ENCODE assay signal across 11 mouse cellular contexts in the genomic region with DNA sequence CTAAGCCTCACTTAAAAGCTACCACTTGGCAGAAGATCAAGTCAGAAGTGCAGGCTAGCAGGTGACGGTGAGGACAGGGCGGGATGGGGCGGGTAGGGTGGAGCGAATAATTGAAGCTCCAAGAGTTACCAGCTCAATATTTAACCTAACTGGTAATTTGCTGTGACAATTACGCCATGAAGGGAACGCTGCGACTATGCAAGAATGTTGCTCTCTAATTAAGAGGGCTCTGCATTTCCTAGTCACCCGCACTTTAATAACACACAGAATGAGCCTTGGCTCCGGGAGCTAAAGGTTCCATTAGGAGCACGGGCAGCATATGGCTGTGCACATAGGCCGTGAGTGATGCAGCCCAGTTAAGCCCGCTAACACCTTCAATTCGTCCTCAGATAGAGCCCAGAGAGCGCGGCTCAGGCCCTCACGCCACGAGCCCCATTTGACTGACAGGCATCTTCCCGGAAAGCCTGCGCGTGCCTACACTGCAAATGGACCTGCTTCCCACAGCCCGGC. TPM values are rescaled to one million over a fixed set of nuclear protein-coding genes. Genes with fewer than 3 reads are reported as not detected.
DNase-seq lines count a peak whose midpoint lies in the region; ATAC-seq and TF ChIP-seq lines count a peak whose summit lies in the region.
"Had no signal": no experiment of that assay in that cellular context is flagged by ENCODE, and none has a peak within 500 bp of the region (broad histone marks: within the 10 kb centered on the region; RNA-seq: fewer than 3 reads in every experiment).

No protein-coding gene starts in this region.

- no peak for TF ChIP-seq CTCF in E14TG2a.4 (conservative IDR thresholded peaks at IDR 0.05; ENCODE audit: low read length)
- no peak for TF ChIP-seq CTCF in forebrain, postnatal 0 days (IDR thresholded peaks at IDR 0.05; ENCODE audit: low read depth)

- H3K9me3 ChIP-seq in heart, embryonic 12.5 days (replicated peaks): no peaks in the 10 kb centered on the region
- no peaks in the 10 kb centered on the region for H3K9me3 ChIP-seq in E14TG2a.4 (ENCODE audit: low read length)
- H3K9me3 ChIP-seq in forebrain, postnatal 0 days (ENCODE audit: low read length): no peaks in the 10 kb centered on the region
- H3K9me3 ChIP-seq: lung, embryonic 15.5 days had no signal

- H3K9ac ChIP-seq in heart, embryonic 12.5 days: no peak overlapping the region
- H3K9ac ChIP-seq in forebrain, postnatal 0 days: 0 out of 2 replicates have a peak overlapping the region, but pooled peaks have one; percentile 2
- H3K9ac ChIP-seq: lung, embryonic 15.5 days had no signal

- ATAC-seq in heart, embryonic 12.5 days (ENCODE audit: insufficient number of reproducible peaks, low FRiP score): no peak
- no peak for ATAC-seq in forebrain, postnatal 0 days

- H3K27me3 ChIP-seq in heart, embryonic 12.5 days (replicated peaks): peaks cover 17% of the 10 kb centered on the region
- H3K27me3 ChIP-seq in E14TG2a.4 (ENCODE audit: insufficient read depth, low read length): peaks cover 50% of the 10 kb centered on the region
- H3K27me3 ChIP-seq in forebrain, postnatal 0 days (ENCODE audit: insufficient read depth, low read length): no peaks in the 10 kb centered on the region

- H3K36me3 ChIP-seq in heart, embryonic 12.5 days: no peaks in the 10 kb centered on the region
- peaks cover 7% of the 10 kb centered on the region for H3K36me3 ChIP-seq in E14TG2a.4 (ENCODE audit: insufficient read depth, low read length)
- H3K36me3 ChIP-seq in forebrain, postnatal 0 days (ENCODE audit: insufficient read depth): no peaks in the 10 kb centered on the region
- H3K36me3 ChIP-seq: lung, embryonic 15.5 days had no signal

- intact Hi-C loops in heart, postnatal 10 days (cut with DNase I): no loop called here

- no peak overlapping the region for H3K4me3 ChIP-seq in heart, embryonic 12.5 days
- peak overlapping the region; percentile 50 for H3K4me3 ChIP-seq in E14TG2a.4 (replicated peaks; ENCODE audit: low read length)
- H3K4me3 ChIP-seq in forebrain, postnatal 0 days (ENCODE audit: low read depth, low read length): no peak overlapping the region
- H3K4me3 ChIP-seq: lung, embryonic 15.5 days had no signal

- WGBS in heart, embryonic 12.5 days: 42% methylated on average over 21 of the region's 21 CpGs
- WGBS in forebrain, postnatal 0 days: 20% methylated on average over 21 of the region's 21 CpGs

- no peak for DNase-seq in heart, postnatal 10 days
- DNase-seq in forebrain, postnatal 0 days: no peak
- DNase-seq in kidney, postnatal 14 days: peak; percentile 56
- no peak for DNase-seq in thymus, postnatal 4 days
- DNase-seq in gastrocnemius, postnatal 25 days: no peak
- DNase-seq in spleen, postnatal 10 days (ENCODE audit: low spot score in 2 of 2): no peak
- DNase-seq: cerebellum, adult 9-10 months; gastrocnemius, postnatal 14 days had no signal

- H3K4me1 ChIP-seq in heart, embryonic 12.5 days (replicated peaks): peaks cover 77% of the 10 kb centered on the region
- peaks cover 40% of the 10 kb centered on the region for H3K4me1 ChIP-seq in E14TG2a.4 (replicated peaks; ENCODE audit: low read depth, low read length)
- peaks cover 13% of the 10 kb centered on the region for H3K4me1 ChIP-seq in forebrain, postnatal 0 days (ENCODE audit: insufficient read depth)

- no peak overlapping the region for H3K4me2 ChIP-seq in heart, embryonic 12.5 days
- H3K4me2 ChIP-seq in forebrain, postnatal 0 days (ENCODE audit: low read depth): peak overlapping the region; percentile 18
- H3K4me2 ChIP-seq: lung, embryonic 15.5 days had no signal

- peak overlapping the region; percentile 83 for H3K27ac ChIP-seq in heart, embryonic 12.5 days (ENCODE audit: poor library complexity, severe bottlenecking)
- H3K27ac ChIP-seq in forebrain, postnatal 0 days (ENCODE audit: low read depth, low read length): 0 out of 2 replicates have a peak overlapping the region, but pooled peaks have one; percentile 23
- H3K27ac ChIP-seq: lung, embryonic 15.5 days had no signal

RNA-seq across cellular contexts. Expression of a gene that starts 54.2 kb away (rescaled TPM):
- 120 and 122 TPM in 2 replicates for polyA plus RNA-seq in heart, embryonic 12.5 days (2016; fragmentation: Nextera tagmentation; extraction: Ambion mirVana)
- 10 to 100 TPM; 82.4 to 90.0 TPM for total RNA-seq in heart, postnatal 10 days (2021)
- 41.6 and 58.5 TPM in 2 replicates for total RNA-seq in forebrain, postnatal 0 days (2014; rRNA removed)
- polyA plus RNA-seq in forebrain, postnatal 0 days (2015; fragmentation: Nextera tagmentation; extraction: Ambion mirVana): 50.1 and 54.1 TPM in 2 replicates
- total RNA-seq in gastrocnemius, postnatal 25 days (2021): 10 to 100 TPM; 54.8 to 57.9 TPM

RNA-seq across cellular contexts. Expression of a gene that starts 54.3 kb away (rescaled TPM):
- polyA plus RNA-seq in heart, embryonic 12.5 days (2016; fragmentation: Nextera tagmentation; extraction: Ambion mirVana): 12.8 and 14.6 TPM in 2 replicates
- 1 to 10 TPM; 4.9 to 7.4 TPM for total RNA-seq in heart, postnatal 10 days (2021)
- total RNA-seq in forebrain, postnatal 0 days (2014; rRNA removed): 20.8 and 28.8 TPM in 2 replicates
- 13.9 and 21.5 TPM in 2 replicates for polyA plus RNA-seq in forebrain, postnatal 0 days (2015; fragmentation: Nextera tagmentation; extraction: Ambion mirVana)
- total RNA-seq in gastrocnemius, postnatal 25 days (2021): 1 to 10 TPM; 2.5 to 4.4 TPM
